Mouse (Mus musculus): Measurements from ENCODE around the gene Map4k1. TPM values are rescaled to one million over a fixed set of nuclear protein-coding genes. Genes with fewer than 3 reads are reported as not detected.

Gene Map4k1
- polyA plus RNA-seq, 1 experiment from 2014 or later = 6.4 TPM

DNA sequence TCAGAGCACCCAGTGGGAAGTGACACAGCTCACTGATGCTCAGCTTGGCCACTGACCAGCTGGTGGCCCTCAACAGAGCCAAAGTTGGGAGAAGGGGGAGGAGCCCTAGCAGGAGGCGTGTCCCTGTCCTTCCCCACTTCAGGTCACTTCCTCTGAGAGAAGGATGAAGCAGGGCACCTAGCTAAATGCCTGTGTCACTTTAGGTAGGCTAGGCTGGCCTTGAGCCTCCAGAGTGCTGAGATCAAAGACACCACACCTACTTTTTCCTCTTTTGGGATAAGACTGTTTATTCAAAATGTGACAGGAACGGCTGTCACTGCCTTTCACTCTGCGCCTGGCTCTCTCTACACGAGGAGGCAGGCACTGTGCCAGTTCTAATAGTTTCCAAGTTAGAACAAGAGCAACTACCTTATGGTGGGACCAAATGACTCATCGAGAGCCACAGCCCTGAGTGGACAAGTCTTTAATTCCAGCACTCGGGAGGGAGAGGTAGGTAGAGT is 10.0 kb upstream of the Map4k1 start:
- no peak overlapping the region for H3K9ac ChIP-seq (replicated peaks; ENCODE audit: low read length)
- 0 out of 2 replicates have a peak, but pooled peaks cover 3% of the 10 kb centered on the region for H3K36me3 ChIP-seq (replicated peaks; ENCODE audit: control insufficient read depth, insufficient read depth, low read depth, low read length)
- 86% methylated on average over 6 of the region's 6 CpGs for WGBS
- no peaks in the 10 kb centered on the region for H3K27me3 ChIP-seq (ENCODE audit: control insufficient read depth, insufficient read depth, low read length)
- DNase-seq (ENCODE audit: low spot score) (no peak), ATAC-seq (replicated peaks; ENCODE audit: insufficient number of reproducible peaks, low FRiP score, low TSS enrichment, low read depth) (no peak)
- no peak overlapping the region for H3K4me3 ChIP-seq (ENCODE audit: low read depth, low read length)
- H3K4me1 ChIP-seq (ENCODE audit: control insufficient read depth, insufficient read depth, low read length) = no peaks in the 10 kb centered on the region
- H3K4me2 ChIP-seq (ENCODE audit: low read depth, low read length) = no peak overlapping the region
- no peak overlapping the region for H3K27ac ChIP-seq (replicated peaks; ENCODE audit: low read depth, low read length)
- no peaks in the 10 kb centered on the region for H3K9me3 ChIP-seq (replicated peaks; ENCODE audit: control insufficient read depth, low read length)

DNA sequence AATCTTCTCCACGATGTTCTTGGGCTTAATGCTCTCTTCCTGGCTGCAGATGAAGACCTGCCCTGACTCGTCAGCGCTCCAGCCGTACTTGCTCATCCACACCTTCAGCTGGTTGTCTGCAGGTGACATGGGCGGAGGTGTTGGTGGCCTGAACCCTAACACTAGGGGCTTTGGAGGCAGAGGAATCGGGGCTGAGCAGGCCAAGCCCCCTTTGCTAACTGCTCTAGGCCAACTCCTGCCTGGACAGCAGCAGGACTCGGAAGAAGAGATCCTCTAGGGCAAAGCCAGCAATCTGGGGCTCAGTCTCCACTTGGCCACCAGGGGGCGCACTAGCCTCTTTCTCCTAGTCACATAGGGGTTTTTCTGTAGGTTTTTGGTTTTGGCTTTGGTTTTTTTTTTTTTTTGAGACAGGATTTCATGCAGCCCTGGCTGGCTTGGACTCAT is 9.3 kb upstream of the Map4k1 start:
- Histone ChIP-seq H3K27ac (replicated peaks; ENCODE audit: low read depth, low read length) (no peak overlapping the region), H3K27me3 (ENCODE audit: control insufficient read depth, insufficient read depth, low read length) (no peaks in the 10 kb centered on the region), H3K4me1 (ENCODE audit: control insufficient read depth, insufficient read depth, low read length) (no peaks in the 10 kb centered on the region), H3K4me2 (ENCODE audit: low read depth, low read length) (no peak overlapping the region), H3K36me3 (replicated peaks; ENCODE audit: control insufficient read depth, insufficient read depth, low read depth, low read length) (peaks cover 3% of the 10 kb centered on the region; the same call in 1 of the 2 replicates), H3K9me3 (replicated peaks; ENCODE audit: control insufficient read depth, low read length) (no peaks in the 10 kb centered on the region), H3K9ac (replicated peaks; ENCODE audit: low read length) (no peak overlapping the region), H3K4me3 (ENCODE audit: low read depth, low read length) (no peak overlapping the region)
- WGBS = 68% methylated on average over 8 of the region's 8 CpGs
- DNase-seq (ENCODE audit: low spot score) = peak; percentile 86
- no peak for ATAC-seq (replicated peaks; ENCODE audit: insufficient number of reproducible peaks, low FRiP score, low TSS enrichment, low read depth)

DNA sequence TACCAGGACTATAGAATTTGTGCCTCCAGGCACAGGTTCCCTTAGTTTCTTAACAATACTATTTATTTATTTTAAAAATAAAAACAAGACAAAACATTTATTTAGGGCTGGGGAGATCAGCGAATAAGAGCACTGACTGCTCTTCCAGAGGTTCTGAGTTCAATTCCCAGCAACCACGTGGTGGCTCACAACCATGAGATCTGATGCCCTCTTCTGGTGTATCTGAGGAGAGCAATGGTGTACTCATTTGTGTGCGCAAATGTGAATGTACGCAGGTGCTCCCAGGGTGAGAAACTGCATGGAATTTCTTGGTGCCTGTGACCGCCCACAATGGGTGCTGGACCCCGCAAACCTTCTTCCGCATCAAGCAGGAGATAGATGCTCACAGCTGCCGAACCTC is 8.8 kb upstream of the Map4k1 start:
- WGBS = 83% methylated on average over 8 of the region's 8 CpGs
- DNase-seq (ENCODE audit: low spot score) (no peak), ATAC-seq (replicated peaks; ENCODE audit: insufficient number of reproducible peaks, low FRiP score, low TSS enrichment, low read depth) (no peak)
- H3K4me1 ChIP-seq (ENCODE audit: control insufficient read depth, insufficient read depth, low read length) = no peaks in the 10 kb centered on the region
- H3K36me3 ChIP-seq (replicated peaks; ENCODE audit: control insufficient read depth, insufficient read depth, low read depth, low read length) = peaks cover 3% of the 10 kb centered on the region; the same call in 1 of the 2 replicates
- H3K27me3 ChIP-seq (ENCODE audit: control insufficient read depth, insufficient read depth, low read length) = no peaks in the 10 kb centered on the region
- H3K9ac ChIP-seq (replicated peaks; ENCODE audit: low read length) = no peak overlapping the region
- H3K4me2 ChIP-seq (ENCODE audit: low read depth, low read length) = no peak overlapping the region
- H3K9me3 ChIP-seq (replicated peaks; ENCODE audit: control insufficient read depth, low read length) = no peaks in the 10 kb centered on the region
- H3K27ac ChIP-seq (replicated peaks; ENCODE audit: low read depth, low read length) = no peak overlapping the region
- no peak overlapping the region for H3K4me3 ChIP-seq (ENCODE audit: low read depth, low read length)

DNA sequence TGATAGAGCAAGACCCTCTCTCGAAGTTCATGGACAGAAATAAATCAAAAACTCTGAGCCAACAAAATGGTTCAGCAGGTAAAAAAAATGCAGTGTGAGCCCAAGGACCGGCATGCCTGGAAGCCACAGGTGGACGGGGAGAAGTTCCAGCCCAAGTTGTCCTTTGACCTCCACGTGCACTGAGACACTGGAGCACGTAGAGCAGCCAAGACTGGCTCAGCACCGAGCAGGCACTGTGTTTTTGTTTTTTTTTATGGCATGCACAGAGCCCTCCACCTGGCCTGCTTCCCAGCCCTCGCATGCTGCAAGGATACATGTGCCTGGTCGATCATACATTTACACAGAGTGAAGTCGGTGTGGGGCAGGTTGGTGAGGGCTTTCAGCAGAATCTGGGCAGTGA is 4.3 kb upstream of the Map4k1 start:
- WGBS = 89% methylated on average over 9 of the region's 9 CpGs
- H3K9ac ChIP-seq (replicated peaks; ENCODE audit: low read length) = no peak overlapping the region
- no peak for ATAC-seq (replicated peaks; ENCODE audit: insufficient number of reproducible peaks, low FRiP score, low TSS enrichment, low read depth)

DNA sequence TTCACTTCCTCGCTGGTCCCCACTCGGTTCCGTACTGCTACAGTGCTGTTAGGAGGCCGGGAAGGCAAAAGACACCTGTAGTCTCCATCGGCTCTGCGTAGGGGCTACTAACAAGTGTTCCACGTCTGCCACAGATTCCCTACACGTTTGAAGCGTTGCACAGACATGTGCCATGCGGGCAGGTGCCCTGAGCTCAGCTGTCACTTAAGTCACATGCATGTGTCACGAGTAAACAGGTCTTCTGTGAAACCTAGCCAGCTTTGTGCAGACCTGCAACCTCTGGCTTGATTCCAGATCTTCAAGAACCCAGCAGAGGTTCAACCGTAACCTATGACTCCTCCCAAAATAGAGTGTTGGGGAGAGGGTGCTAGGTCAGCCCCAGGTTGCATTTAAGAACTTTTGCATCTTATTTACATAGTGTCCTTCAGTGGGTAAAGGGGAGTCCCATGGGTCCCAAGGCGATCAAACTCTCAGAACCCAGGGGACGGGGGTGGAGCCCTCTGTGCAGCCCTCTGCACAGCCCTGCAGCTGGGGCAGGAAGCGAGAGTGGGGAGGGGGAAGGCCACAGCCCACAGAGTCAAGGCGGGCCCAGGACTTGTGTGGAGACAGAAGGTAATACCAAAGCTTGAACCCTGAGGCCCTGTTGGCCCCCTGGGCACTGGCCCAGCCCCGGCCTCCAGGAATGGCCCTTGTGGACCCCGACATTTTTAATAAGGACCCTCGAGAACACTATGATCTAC is 594 bp downstream of the Map4k1 start:
- Histone ChIP-seq H3K4me1 (ENCODE audit: control insufficient read depth, insufficient read depth, low read length) (no peaks in the 10 kb centered on the region; the same call in 1 of the 2 replicates), H3K4me2 (ENCODE audit: low read depth, low read length) (peak overlapping the region; percentile 74), H3K4me3 (ENCODE audit: low read depth, low read length) (peak overlapping the region; percentile 53), H3K36me3 (replicated peaks; ENCODE audit: control insufficient read depth, insufficient read depth, low read depth, low read length) (no peaks in the 10 kb centered on the region; the same call in 1 of the 2 replicates), H3K9ac (replicated peaks; ENCODE audit: low read length) (peak overlapping the region; percentile 79), H3K27ac (replicated peaks; ENCODE audit: low read depth, low read length) (peak overlapping the region; percentile 38; the same call in 1 of the 2 replicates), H3K27me3 (ENCODE audit: control insufficient read depth, insufficient read depth, low read length) (no peaks in the 10 kb centered on the region), H3K9me3 (replicated peaks; ENCODE audit: control insufficient read depth, low read length) (no peaks in the 10 kb centered on the region)
- ATAC-seq (replicated peaks; ENCODE audit: insufficient number of reproducible peaks, low FRiP score, low TSS enrichment, low read depth) = peak; percentile 42
- 13% methylated on average over 19 of the region's 19 CpGs for WGBS
- no peak for DNase-seq (ENCODE audit: low spot score)

More for the DNA sequence above, 4.3 kb upstream of the Map4k1 start:
- Histone ChIP-seq H3K4me1 (ENCODE audit: control insufficient read depth, insufficient read depth, low read length) (no peaks in the 10 kb centered on the region; the same call in 1 of the 2 replicates), H3K4me3 (ENCODE audit: low read depth, low read length) (no peak overlapping the region), H3K4me2 (ENCODE audit: low read depth, low read length) (no peak overlapping the region), H3K27me3 (ENCODE audit: control insufficient read depth, insufficient read depth, low read length) (no peaks in the 10 kb centered on the region), H3K36me3 (replicated peaks; ENCODE audit: control insufficient read depth, insufficient read depth, low read depth, low read length) (peaks cover 3% of the 10 kb centered on the region; the same call in 1 of the 2 replicates), H3K27ac (replicated peaks; ENCODE audit: low read depth, low read length) (no peak overlapping the region), H3K9me3 (replicated peaks; ENCODE audit: control insufficient read depth, low read length) (no peaks in the 10 kb centered on the region)
- DNase-seq (ENCODE audit: low spot score) = no peak

DNA sequence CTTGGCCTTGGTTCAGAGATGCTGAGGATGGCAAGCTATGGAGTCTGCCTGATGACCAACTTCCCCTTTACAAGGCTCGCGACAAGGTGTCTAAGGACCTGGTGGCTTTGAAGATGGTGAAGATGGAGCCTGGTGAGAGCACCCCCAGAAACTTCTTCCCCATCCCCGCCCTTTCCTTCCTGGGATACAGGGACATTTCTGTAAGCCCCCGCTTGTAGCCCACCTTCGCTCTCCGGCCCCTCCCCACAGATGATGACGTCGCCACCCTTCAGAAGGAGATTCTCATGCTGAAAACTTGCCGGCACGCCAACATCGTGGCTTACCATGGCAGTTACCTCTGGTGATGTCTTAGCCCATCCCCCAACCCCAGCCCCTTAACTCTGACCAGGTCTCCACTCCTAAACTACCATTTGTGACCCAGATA is 1.3 kb downstream of the Map4k1 start:
- no peak overlapping the region for H3K4me3 ChIP-seq (ENCODE audit: low read depth, low read length)
- WGBS = 74% methylated on average over 11 of the region's 11 CpGs
- no peaks in the 10 kb centered on the region for H3K9me3 ChIP-seq (replicated peaks; ENCODE audit: control insufficient read depth, low read length)
- no peak for DNase-seq (ENCODE audit: low spot score)
- no peak overlapping the region for H3K9ac ChIP-seq (replicated peaks; ENCODE audit: low read length)
- no peak for ATAC-seq (replicated peaks; ENCODE audit: insufficient number of reproducible peaks, low FRiP score, low TSS enrichment, low read depth)
- H3K36me3 ChIP-seq (replicated peaks; ENCODE audit: control insufficient read depth, insufficient read depth, low read depth, low read length) = no peaks in the 10 kb centered on the region
- H3K27me3 ChIP-seq (ENCODE audit: control insufficient read depth, insufficient read depth, low read length) = no peaks in the 10 kb centered on the region
- H3K27ac ChIP-seq (replicated peaks; ENCODE audit: low read depth, low read length) = no peak overlapping the region
- H3K4me2 ChIP-seq (ENCODE audit: low read depth, low read length) = no peak overlapping the region; the same call in 1 of the 2 replicates
- H3K4me1 ChIP-seq (ENCODE audit: control insufficient read depth, insufficient read depth, low read length) = no peaks in the 10 kb centered on the region; the same call in 1 of the 2 replicates

DNA sequence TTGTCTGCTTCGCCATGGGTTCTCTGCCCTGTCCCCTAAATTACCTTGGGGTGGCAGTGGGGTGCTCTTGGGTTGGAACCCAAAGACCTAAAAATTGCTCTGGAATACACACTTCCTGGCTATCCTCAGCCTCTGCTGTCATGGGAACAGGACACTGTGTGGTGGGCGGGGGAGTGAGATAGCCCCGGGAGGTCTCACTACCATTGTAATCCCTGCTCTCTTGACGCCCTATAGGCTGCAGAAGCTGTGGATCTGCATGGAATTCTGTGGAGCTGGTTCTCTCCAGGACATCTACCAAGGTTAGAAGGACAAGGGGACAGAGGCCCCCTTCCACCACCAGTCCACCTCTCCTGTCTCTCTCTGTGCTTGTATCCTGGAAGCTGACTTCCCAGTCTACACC is 2.0 kb downstream of the Map4k1 start:
- Histone ChIP-seq H3K27ac (replicated peaks; ENCODE audit: low read depth, low read length) (no peak overlapping the region), H3K36me3 (replicated peaks; ENCODE audit: control insufficient read depth, insufficient read depth, low read depth, low read length) (no peaks in the 10 kb centered on the region), H3K9ac (replicated peaks; ENCODE audit: low read length) (no peak overlapping the region), H3K4me3 (ENCODE audit: low read depth, low read length) (no peak overlapping the region), H3K9me3 (replicated peaks; ENCODE audit: control insufficient read depth, low read length) (no peaks in the 10 kb centered on the region), H3K4me1 (ENCODE audit: control insufficient read depth, insufficient read depth, low read length) (no peaks in the 10 kb centered on the region; the same call in 1 of the 2 replicates), H3K4me2 (ENCODE audit: low read depth, low read length) (no peak overlapping the region), H3K27me3 (ENCODE audit: control insufficient read depth, insufficient read depth, low read length) (no peaks in the 10 kb centered on the region)
- DNase-seq (ENCODE audit: low spot score) (no peak), ATAC-seq (replicated peaks; ENCODE audit: insufficient number of reproducible peaks, low FRiP score, low TSS enrichment, low read depth) (no peak)
- WGBS = 72% methylated on average over 4 of the region's 4 CpGs

DNA sequence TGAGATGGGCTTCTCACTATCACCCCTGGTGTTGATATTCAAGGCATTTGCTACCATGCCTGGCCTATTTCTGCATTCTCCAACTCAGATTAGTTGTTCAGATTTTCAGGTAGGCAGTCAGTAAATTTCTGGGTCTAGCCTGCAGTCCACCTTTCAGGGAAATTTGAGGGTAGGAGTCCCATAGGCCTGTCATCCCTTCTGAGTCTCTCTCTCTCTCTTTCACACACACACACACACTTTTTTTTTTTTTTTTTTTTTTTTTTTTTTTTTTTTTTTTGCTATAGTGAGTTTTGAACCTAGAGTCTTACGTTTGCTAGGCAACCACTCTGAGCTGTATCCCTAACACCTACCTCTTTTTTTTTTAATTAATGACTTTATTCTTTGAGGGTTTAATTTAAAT is 2.6 kb downstream of the Map4k1 start:
- H3K4me2 ChIP-seq (ENCODE audit: low read depth, low read length) = no peak overlapping the region
- no peaks in the 10 kb centered on the region for H3K36me3 ChIP-seq (replicated peaks; ENCODE audit: control insufficient read depth, insufficient read depth, low read depth, low read length)
- H3K9ac ChIP-seq (replicated peaks; ENCODE audit: low read length) = no peak overlapping the region
- no peak for ATAC-seq (replicated peaks; ENCODE audit: insufficient number of reproducible peaks, low FRiP score, low TSS enrichment, low read depth)
- no peaks in the 10 kb centered on the region for H3K27me3 ChIP-seq (ENCODE audit: control insufficient read depth, insufficient read depth, low read length)
- no peak for DNase-seq (ENCODE audit: low spot score)
- no peak overlapping the region for H3K27ac ChIP-seq (replicated peaks; ENCODE audit: low read depth, low read length)
- WGBS = 88% methylated on average over 1 of the region's 1 CpGs
- H3K4me1 ChIP-seq (ENCODE audit: control insufficient read depth, insufficient read depth, low read length) = no peaks in the 10 kb centered on the region; the same call in 1 of the 2 replicates
- no peak overlapping the region for H3K4me3 ChIP-seq (ENCODE audit: low read depth, low read length)
- H3K9me3 ChIP-seq (replicated peaks; ENCODE audit: control insufficient read depth, low read length) = no peaks in the 10 kb centered on the region

Measured in embryonic facial prominence, embryonic 11.5 days (tissue).